Comparison of ENCODE assay signal across 36 mouse cellular contexts in the genomic region with DNA sequence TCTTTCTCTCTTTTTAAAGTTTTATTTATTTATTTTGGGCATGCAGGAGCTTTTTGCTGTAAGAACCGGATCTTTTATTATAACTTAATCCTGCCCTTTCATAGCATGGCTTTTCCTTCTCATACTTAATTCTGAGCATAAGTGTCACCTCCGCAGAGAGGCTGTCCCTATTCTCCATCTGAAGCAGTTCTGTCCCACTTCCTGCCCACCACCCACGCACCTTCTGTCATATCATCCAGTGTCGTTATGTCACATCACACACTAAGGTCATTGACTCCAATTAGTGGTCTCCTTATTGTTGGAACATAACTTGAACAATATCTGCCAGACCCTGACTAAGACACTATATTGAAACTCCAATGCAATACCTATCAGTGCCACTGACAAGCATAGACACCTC. TPM values are rescaled to one million over a fixed set of nuclear protein-coding genes. Genes with fewer than 3 reads are reported as not detected.
DNase-seq lines count a peak whose midpoint lies in the region; ATAC-seq and TF ChIP-seq lines count a peak whose summit lies in the region.
"Had no signal": no experiment of that assay in that cellular context is flagged by ENCODE, and none has a peak within 500 bp of the region (broad histone marks: within the 10 kb centered on the region; RNA-seq: fewer than 3 reads in every experiment).

No protein-coding gene starts in this region.

- H3K9ac ChIP-seq in stomach, postnatal 0 days (ENCODE audit: low read length): no peak overlapping the region
- H3K9ac ChIP-seq: embryonic facial prominence, embryonic 15.5 days; forebrain, embryonic 13.5 days; hindbrain, embryonic 15.5 days; limb, embryonic 15.5 days; liver, embryonic 13.5 days; neural tube, embryonic 12.5 days had no signal

- 62% methylated on average over 4 of the region's 4 CpGs for WGBS in stomach, postnatal 0 days

- H3K36me3 ChIP-seq in stomach, postnatal 0 days (ENCODE audit: control insufficient read depth, insufficient read depth, low read length): no peaks in the 10 kb centered on the region
- H3K36me3 ChIP-seq: embryonic facial prominence, embryonic 10.5 days; embryonic facial prominence, embryonic 15.5 days; hindbrain, embryonic 10.5 days; hindbrain, embryonic 15.5 days; limb, embryonic 10.5 days; limb, embryonic 15.5 days; liver, embryonic 13.5 days; neural tube, embryonic 12.5 days had no signal

- peak; percentile 19 for ATAC-seq in CD4-positive, CD25-positive, alpha-beta regulatory T cell, adult 4 months
- ATAC-seq in megakaryocyte-erythroid progenitor cell, adult 5-6 weeks (replicated peaks; ENCODE audit: low FRiP score, low TSS enrichment, poor library complexity, severe bottlenecking): no peak
- ATAC-seq in stomach, postnatal 0 days (ENCODE audit: low FRiP score, low TSS enrichment): no peak
- ATAC-seq: forebrain, embryonic 13.5 days; intestine, embryonic 16.5 days; lung, postnatal 0 days; midbrain, embryonic 16.5 days; Patski had no signal

- H3K27me3 ChIP-seq in stomach, postnatal 0 days (ENCODE audit: control insufficient read depth, insufficient read depth, low read length): no peaks in the 10 kb centered on the region
- H3K27me3 ChIP-seq: embryonic facial prominence, embryonic 15.5 days; forebrain, embryonic 13.5 days; hindbrain, embryonic 15.5 days; limb, embryonic 15.5 days; liver, embryonic 13.5 days; neural tube, embryonic 12.5 days had no signal

- TF ChIP-seq EP300 in stomach, postnatal 0 days (optimal IDR thresholded peaks at IDR 0.05): no peak

- H3K9me3 ChIP-seq in stomach, postnatal 0 days (ENCODE audit: control insufficient read depth, low read length): no peaks in the 10 kb centered on the region
- H3K9me3 ChIP-seq: embryonic facial prominence, embryonic 10.5 days; embryonic facial prominence, embryonic 15.5 days; forebrain, embryonic 13.5 days; hindbrain, embryonic 10.5 days; hindbrain, embryonic 15.5 days; limb, embryonic 10.5 days; limb, embryonic 15.5 days; liver, embryonic 13.5 days; neural tube, embryonic 12.5 days had no signal

- H3K4me1 ChIP-seq in stomach, postnatal 0 days (replicated peaks; ENCODE audit: control insufficient read depth, insufficient read depth): no peaks in the 10 kb centered on the region
- H3K4me1 ChIP-seq: embryonic facial prominence, embryonic 10.5 days; forebrain, embryonic 13.5 days; hindbrain, embryonic 10.5 days; hindbrain, embryonic 15.5 days; limb, embryonic 10.5 days; limb, embryonic 15.5 days; liver, embryonic 13.5 days; neural tube, embryonic 12.5 days had no signal

- H3K27ac ChIP-seq in stomach, postnatal 0 days (replicated peaks): no peak overlapping the region
- H3K27ac ChIP-seq: embryonic facial prominence, embryonic 10.5 days; embryonic facial prominence, embryonic 15.5 days; forebrain, embryonic 13.5 days; hindbrain, embryonic 10.5 days; hindbrain, embryonic 15.5 days; kidney, postnatal 0 days; limb, embryonic 10.5 days; limb, embryonic 15.5 days; liver, embryonic 13.5 days; macrophage; neural tube, embryonic 12.5 days had no signal

- no peak overlapping the region for H3K4me3 ChIP-seq in stomach, postnatal 0 days (ENCODE audit: low read depth, low read length)
- H3K4me3 ChIP-seq: embryonic facial prominence, embryonic 10.5 days; embryonic facial prominence, embryonic 15.5 days; forebrain, embryonic 13.5 days; hindbrain, embryonic 10.5 days; hindbrain, embryonic 15.5 days; limb, embryonic 10.5 days; limb, embryonic 15.5 days; liver, embryonic 13.5 days; neural tube, embryonic 12.5 days had no signal

- no peak overlapping the region for H3K4me2 ChIP-seq in stomach, postnatal 0 days (replicated peaks; ENCODE audit: low read depth)
- H3K4me2 ChIP-seq: embryonic facial prominence, embryonic 15.5 days; forebrain, embryonic 13.5 days; hindbrain, embryonic 15.5 days; limb, embryonic 15.5 days; liver, embryonic 13.5 days; neural tube, embryonic 12.5 days had no signal

- peak; percentile 63 for DNase-seq in induced T-regulatory cell, adult 2 months (ENCODE audit: low read depth)
- peak; percentile 54 to 59 for DNase-seq in thymus, postnatal 10 days (ENCODE audit: low spot score in 2 of 2)
- no peak for DNase-seq in stomach, postnatal 0 days (ENCODE audit: low spot score)
- no peak for DNase-seq in lung, postnatal 14 days
- DNase-seq: adrenal gland, postnatal 36 days; cerebellum, adult 2 months; cerebellum, postnatal 14 days; gastrocnemius, postnatal 36 days; heart, postnatal 14 days; kidney, adult 8-10 months; kidney, postnatal 4 days; liver, embryonic 13.5 days; lung, adult 18-20 months; right cerebral cortex, adult 18-20 months; right cerebral cortex, postnatal 4 days had no signal

- no peak for TF ChIP-seq CTCF in stomach, postnatal 0 days (IDR thresholded peaks at IDR 0.05; ENCODE audit: low read depth)

RNA-seq across cellular contexts. Expression of gene Lztfl1, which starts 41.1 kb away (rescaled TPM):
- polyA plus RNA-seq in CD4-positive, CD25-positive, alpha-beta regulatory T cell, adult 4 months (2017; shearing (Covaris generic)): 10 to 100 TPM; 42.1 to 48.2 TPM
- total RNA-seq in megakaryocyte-erythroid progenitor cell, adult 5-6 weeks (2014; fragmentation: Nextera tagmentation): 35.2 and 42.5 TPM in 2 replicates
- total RNA-seq in megakaryocyte-erythroid progenitor cell, adult 5-6 weeks (2017): 28.1 and 30.4 TPM in 2 replicates
- 30.6 and 34.5 TPM in 2 replicates for polyA plus RNA-seq in stomach, postnatal 0 days (2015; fragmentation: Nextera tagmentation; extraction: Ambion mirVana)

RNA-seq across cellular contexts. Expression of gene Cxcr6, which starts 47.6 kb away (rescaled TPM):
- 10 to 100 TPM; 25.3 to 37.5 TPM for polyA plus RNA-seq in CD4-positive, CD25-positive, alpha-beta regulatory T cell, adult 4 months (2017; shearing (Covaris generic))
- 1.1 and 1.4 TPM in 2 replicates for total RNA-seq in megakaryocyte-erythroid progenitor cell, adult 5-6 weeks (2014; fragmentation: Nextera tagmentation)
- 0.70 TPM in 1 of 2 replicates, not detected in the other for total RNA-seq in megakaryocyte-erythroid progenitor cell, adult 5-6 weeks (2017)
- 0.41 and 0.44 TPM in 2 replicates for polyA plus RNA-seq in stomach, postnatal 0 days (2015; fragmentation: Nextera tagmentation; extraction: Ambion mirVana)
- total RNA-seq: gastrocnemius, postnatal 36 days; layer of hippocampus, adult 8-10 months; layer of hippocampus, postnatal 25 days; MEL had no signal
- polyA plus RNA-seq: brain, embryonic 14.5 days; cortical plate, adult 2 months; hindbrain, embryonic 10.5 days; neural tube, embryonic 12.5 days had no signal

Comparison
In these comparisons a context has a peak if more than half of its experiments do, and no peak if none do; other contexts are left out.
1. DNase-seq: peak in induced T-regulatory cell, adult 2 months (single experiment) and thymus, postnatal 10 days (2 of 2); none in stomach, postnatal 0 days (single experiment) and lung, postnatal 14 days (single experiment).
2. RNA of gene Cxcr6, which starts 47.6 kb away (polyA plus RNA-seq): 25.3 to 37.5 TPM in CD4-positive, CD25-positive, alpha-beta regulatory T cell, adult 4 months; 0.41 to 0.44 TPM in stomach, postnatal 0 days; every median in the first group is over 10 times any median in the second.